Mouse (Mus musculus): Measurements from ENCODE around the gene Mmp24. TPM values are rescaled to one million over a fixed set of nuclear protein-coding genes. Genes with fewer than 3 reads are reported as not detected.

The Mmp24 gene
- total and polyA plus RNA-seq, 2 experiments from 2014 or later, result 17.0 to 128 TPM

DNA sequence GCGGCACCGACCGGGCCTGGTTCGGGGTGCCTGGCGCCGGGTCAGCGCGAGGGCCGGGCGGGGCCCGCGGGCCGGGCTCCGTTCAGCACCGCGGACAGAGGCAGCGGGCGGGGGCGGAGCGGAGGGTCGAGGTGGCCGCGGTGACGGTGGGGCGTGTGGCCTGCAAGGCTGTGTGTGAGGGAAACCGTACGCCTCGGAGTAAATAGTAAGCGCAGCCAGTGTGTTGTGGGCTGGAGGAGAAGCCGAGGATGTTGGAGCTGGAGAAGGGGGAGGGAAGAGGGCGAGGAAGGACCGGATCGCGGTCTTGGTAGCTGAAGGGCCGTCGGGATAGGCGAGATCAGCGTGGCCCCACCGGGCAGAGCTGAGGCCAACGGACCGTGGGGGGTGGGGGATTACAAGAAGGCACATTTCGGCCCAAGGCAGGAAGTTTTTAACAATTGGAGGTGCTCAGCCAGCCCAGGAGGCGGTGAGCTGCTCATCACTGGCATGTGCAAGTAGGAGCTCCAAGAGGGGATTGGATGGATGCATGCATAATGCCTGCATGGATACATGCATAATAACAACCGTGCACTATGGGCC lies 632 bp downstream of the Mmp24 start:
- Histone ChIP-seq H3K4me3 (ENCODE audit: low read depth, low read length) (peak overlapping the region; percentile 74), H3K27ac (ENCODE audit: low read depth, low read length) (peak overlapping the region; percentile 87), H3K4me1 (ENCODE audit: insufficient read depth) (peaks cover 12% of the 10 kb centered on the region; the same call in 1 of the 2 replicates), H3K9me3 (ENCODE audit: low read length) (no peaks in the 10 kb centered on the region), H3K4me2 (ENCODE audit: low read depth) (peak overlapping the region; percentile 76), H3K9ac (peak overlapping the region; percentile 87), H3K27me3 (ENCODE audit: insufficient read depth, low read length) (peaks cover 4% of the 10 kb centered on the region; the same call in 1 of the 2 replicates), H3K36me3 (ENCODE audit: insufficient read depth) (no peaks in the 10 kb centered on the region)
- peak; percentile 72 for DNase-seq
- ATAC-seq, result peak; percentile 87
- TF ChIP-seq CTCF (IDR thresholded peaks at IDR 0.05; ENCODE audit: low read depth), result no peak
- WGBS, result 2% methylated on average over 40 of the region's 44 CpGs

GRCm38 (mm10) chr2:155776824-155777687 lies 1.9 kb downstream of the Mmp24 start:
- peaks cover 4% of the 10 kb centered on the region; the same call in 1 of the 2 replicates for H3K27me3 ChIP-seq (ENCODE audit: insufficient read depth, low read length)
- no peak overlapping the region for H3K4me3 ChIP-seq (ENCODE audit: low read depth, low read length)
- H3K4me2 ChIP-seq (ENCODE audit: low read depth), result peak overlapping the region; percentile 76
- no peak for DNase-seq
- TF ChIP-seq CTCF (IDR thresholded peaks at IDR 0.05; ENCODE audit: low read depth), result no peak
- 62% methylated on average over 10 of the region's 10 CpGs for WGBS
- no peaks in the 10 kb centered on the region for H3K36me3 ChIP-seq (ENCODE audit: insufficient read depth)
- H3K4me1 ChIP-seq (ENCODE audit: insufficient read depth), result peaks cover 12% of the 10 kb centered on the region; the same call in 1 of the 2 replicates
- no peak overlapping the region for H3K9ac ChIP-seq
- ATAC-seq, result no peak
- H3K27ac ChIP-seq (ENCODE audit: low read depth, low read length), result no peak overlapping the region
- H3K9me3 ChIP-seq (ENCODE audit: low read length), result no peaks in the 10 kb centered on the region

DNA sequence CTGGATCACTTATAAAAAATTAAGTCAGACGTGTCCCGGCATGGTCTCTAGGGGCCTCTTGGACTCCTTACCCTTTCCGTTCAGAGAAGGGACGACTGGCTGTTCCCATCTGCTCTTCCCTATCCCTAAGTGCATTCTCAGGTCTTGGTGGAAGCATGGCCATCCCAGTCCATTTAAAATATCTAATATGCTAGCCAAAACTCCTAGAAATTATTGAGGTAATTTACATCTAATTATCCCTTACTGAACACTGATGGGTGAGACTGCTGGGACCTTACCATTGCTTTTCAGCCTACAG lies 2.5 kb downstream of the Mmp24 start:
- 77% methylated on average over 4 of the region's 4 CpGs for WGBS
- no peak for ATAC-seq
- no peak overlapping the region for H3K4me3 ChIP-seq (ENCODE audit: low read depth, low read length)

DNA sequence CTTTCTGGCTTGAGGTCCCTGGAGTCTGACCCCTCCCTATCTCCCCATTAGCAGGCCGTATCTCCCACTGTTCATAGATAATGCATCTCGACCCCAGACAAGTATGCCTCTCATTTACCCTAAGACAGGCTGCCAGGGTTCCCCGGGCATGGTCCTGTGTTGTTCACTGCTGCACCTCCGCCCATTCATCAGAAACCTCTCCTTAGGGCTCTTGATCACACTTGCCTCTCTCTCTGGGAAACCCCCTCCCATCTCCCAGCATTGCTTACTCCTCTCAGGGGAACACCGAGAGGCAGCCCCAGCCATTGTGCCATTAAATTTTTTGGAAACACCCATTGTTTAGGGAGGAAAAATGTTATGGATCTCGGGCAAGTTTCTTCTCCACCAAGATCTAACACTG lies 2.9 kb downstream of the Mmp24 start:
- TF ChIP-seq CTCF (IDR thresholded peaks at IDR 0.05; ENCODE audit: low read depth), result no peak
- no peak for DNase-seq
- no peak for ATAC-seq
- Histone ChIP-seq H3K9me3 (ENCODE audit: low read length) (no peaks in the 10 kb centered on the region), H3K4me3 (ENCODE audit: low read depth, low read length) (no peak overlapping the region), H3K4me2 (ENCODE audit: low read depth) (no peak overlapping the region), H3K36me3 (ENCODE audit: insufficient read depth) (no peaks in the 10 kb centered on the region), H3K27me3 (ENCODE audit: insufficient read depth, low read length) (peaks cover 4% of the 10 kb centered on the region; the same call in 1 of the 2 replicates), H3K4me1 (ENCODE audit: insufficient read depth) (peaks cover 12% of the 10 kb centered on the region; the same call in 1 of the 2 replicates), H3K27ac (ENCODE audit: low read depth, low read length) (no peak overlapping the region), H3K9ac (no peak overlapping the region)
- whole genome bisulfite sequencing, result 58% methylated on average over 6 of the region's 6 CpGs

More for the DNA sequence above, 2.5 kb downstream of the Mmp24 start:
- Histone ChIP-seq H3K9me3 (ENCODE audit: low read length) (no peaks in the 10 kb centered on the region), H3K27ac (ENCODE audit: low read depth, low read length) (no peak overlapping the region), H3K4me1 (ENCODE audit: insufficient read depth) (peaks cover 12% of the 10 kb centered on the region; the same call in 1 of the 2 replicates), H3K9ac (no peak overlapping the region), H3K4me2 (ENCODE audit: low read depth) (no peak overlapping the region), H3K36me3 (ENCODE audit: insufficient read depth) (no peaks in the 10 kb centered on the region), H3K27me3 (ENCODE audit: insufficient read depth, low read length) (peaks cover 4% of the 10 kb centered on the region; the same call in 1 of the 2 replicates)
- no peak for TF ChIP-seq CTCF (IDR thresholded peaks at IDR 0.05; ENCODE audit: low read depth)
- DNase-seq, result no peak

DNA sequence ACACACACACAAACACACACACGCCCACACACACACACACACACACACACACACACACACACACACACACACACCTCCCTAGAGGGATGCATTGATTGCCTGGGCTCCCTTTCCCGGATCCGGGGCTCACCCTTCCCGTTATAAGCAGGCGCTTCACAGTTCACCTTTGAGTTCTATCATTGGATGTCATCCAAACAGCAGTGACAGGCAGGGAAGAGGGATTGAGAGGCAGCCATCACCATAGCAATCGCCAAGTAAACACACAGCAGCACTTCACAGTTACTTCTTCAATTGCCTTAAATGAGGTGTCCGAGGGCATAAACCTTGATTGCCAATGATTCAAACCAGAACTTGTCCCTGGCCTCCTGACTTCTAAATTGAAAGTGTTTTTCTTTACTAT lies 3.9 kb downstream of the Mmp24 start:
- 0 out of 2 replicates have a peak, but pooled peaks have one; percentile 8 for ATAC-seq
- DNase-seq, result no peak
- TF ChIP-seq CTCF (IDR thresholded peaks at IDR 0.05; ENCODE audit: low read depth), result no peak
- no peaks in the 10 kb centered on the region for H3K27me3 ChIP-seq (ENCODE audit: insufficient read depth, low read length)
- peaks cover 12% of the 10 kb centered on the region; the same call in 1 of the 2 replicates for H3K4me1 ChIP-seq (ENCODE audit: insufficient read depth)
- H3K36me3 ChIP-seq (ENCODE audit: insufficient read depth), result no peaks in the 10 kb centered on the region
- no peak overlapping the region for H3K4me2 ChIP-seq (ENCODE audit: low read depth)
- 40% methylated on average over 7 of the region's 7 CpGs for WGBS
- no peak overlapping the region for H3K9ac ChIP-seq
- no peak overlapping the region for H3K4me3 ChIP-seq (ENCODE audit: low read depth, low read length)
- no peak overlapping the region for H3K27ac ChIP-seq (ENCODE audit: low read depth, low read length)
- H3K9me3 ChIP-seq (ENCODE audit: low read length), result no peaks in the 10 kb centered on the region

- no peaks in the 10 kb centered on the region for H3K9me3 ChIP-seq (ENCODE audit: low read length)
- ATAC-seq, result no peak
- no peak for TF ChIP-seq CTCF (IDR thresholded peaks at IDR 0.05; ENCODE audit: low read depth)
- H3K9ac ChIP-seq, result no peak overlapping the region
- 74% methylated on average over 3 of the region's 3 CpGs for WGBS
- no peaks in the 10 kb centered on the region for H3K27me3 ChIP-seq (ENCODE audit: insufficient read depth, low read length)
- no peak overlapping the region for H3K4me3 ChIP-seq (ENCODE audit: low read depth, low read length)
- H3K4me2 ChIP-seq (ENCODE audit: low read depth), result no peak overlapping the region
- no peak for DNase-seq
- H3K36me3 ChIP-seq (ENCODE audit: insufficient read depth), result no peaks in the 10 kb centered on the region
- H3K27ac ChIP-seq (ENCODE audit: low read depth, low read length), result no peak overlapping the region
- H3K4me1 ChIP-seq (ENCODE audit: insufficient read depth), result peaks cover 12% of the 10 kb centered on the region; the same call in 1 of the 2 replicates
These were observed 4.4 kb downstream of the Mmp24 start for GRCm38 (mm10) chr2:155779506-155779905.

GRCm38 (mm10) chr2:155784534-155784933 lies 9.4 kb downstream of the Mmp24 start:
- no peak overlapping the region for H3K4me2 ChIP-seq (ENCODE audit: low read depth)
- no peaks in the 10 kb centered on the region for H3K27me3 ChIP-seq (ENCODE audit: insufficient read depth, low read length)
- H3K36me3 ChIP-seq (ENCODE audit: insufficient read depth), result no peaks in the 10 kb centered on the region
- DNase-seq (no peak), ATAC-seq (no peak)
- H3K9me3 ChIP-seq (ENCODE audit: low read length), result no peaks in the 10 kb centered on the region
- no peaks in the 10 kb centered on the region for H3K4me1 ChIP-seq (ENCODE audit: insufficient read depth)
- H3K27ac ChIP-seq (ENCODE audit: low read depth, low read length), result no peak overlapping the region
- WGBS, result 78% methylated on average over 6 of the region's 6 CpGs
- no peak overlapping the region for H3K9ac ChIP-seq
- no peak overlapping the region for H3K4me3 ChIP-seq (ENCODE audit: low read depth, low read length)
- no peak for TF ChIP-seq CTCF (IDR thresholded peaks at IDR 0.05; ENCODE audit: low read depth)

Data from forebrain, postnatal 0 days (tissue).